Mouse (Mus musculus): Measurements from ENCODE around the gene Mien1. TPM values are rescaled to one million over a fixed set of nuclear protein-coding genes. Genes with fewer than 3 reads are reported as not detected.

Mien1 gene
- polyA plus RNA-seq (2017; shearing (Covaris generic)) = 82.8 TPM

DNA sequence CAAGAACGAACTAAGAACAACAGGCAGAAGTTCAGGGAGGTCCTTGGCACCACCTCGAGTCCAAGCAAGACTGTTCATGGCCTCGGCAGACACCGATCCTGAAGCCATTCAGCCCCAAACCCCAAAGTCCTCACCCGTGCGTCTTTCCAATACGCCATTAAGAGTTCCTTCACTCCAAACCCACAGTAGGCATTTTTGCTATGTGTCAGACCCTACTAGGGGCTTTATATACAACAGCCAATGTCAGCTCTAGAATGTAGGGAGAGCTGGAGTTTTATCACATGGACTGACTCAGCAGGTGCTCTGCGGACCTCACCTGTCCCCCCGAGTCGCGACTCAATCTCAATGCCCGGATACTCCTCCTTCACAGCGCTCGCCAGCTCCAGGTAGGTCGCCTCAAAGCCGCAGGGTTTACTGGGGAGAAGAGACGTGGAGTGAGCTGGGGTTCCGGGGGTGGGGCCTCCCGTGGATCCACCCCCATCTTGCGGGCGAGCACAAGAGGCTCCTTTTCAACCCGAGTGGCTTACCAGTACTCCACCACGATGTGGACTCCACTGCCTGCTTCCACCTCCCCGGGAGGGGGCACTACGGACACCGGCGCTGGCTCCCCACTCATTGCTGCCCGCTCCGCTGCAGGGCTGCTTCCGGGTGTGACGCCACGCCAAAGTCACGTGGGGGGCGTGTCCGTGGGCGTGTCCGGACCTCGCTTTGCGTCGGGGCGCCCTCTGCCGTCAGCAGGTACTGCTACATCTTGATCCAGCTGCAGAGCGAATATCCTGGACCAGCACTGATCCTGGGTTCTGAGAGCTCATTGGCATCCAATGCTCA lies at the start of gene Mien1:
Mien1 (minus strand) TSS at position 661 of the 828 bp plus-strand sequence.

DNA sequence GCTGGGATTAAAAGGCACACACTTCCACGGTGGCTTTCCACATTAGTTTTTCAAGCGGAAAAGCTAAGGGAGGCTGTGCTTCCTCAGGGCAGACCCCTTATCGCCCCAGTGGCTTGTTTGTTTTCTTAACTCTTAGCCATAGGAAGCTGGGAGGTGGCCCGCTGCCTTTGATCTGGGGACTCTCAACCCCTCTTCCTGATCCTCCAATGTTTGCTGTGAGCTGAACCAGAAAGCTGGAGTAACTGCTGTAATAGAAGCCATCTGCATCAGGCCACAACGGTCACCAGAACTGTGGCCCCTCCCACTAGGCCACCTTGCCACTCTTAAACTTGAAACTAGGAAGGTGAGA lies 7.4 kb upstream of the Mien1 start, which contains the start of gene Grb7:
Grb7 (plus strand) TSS at position 182 of the 349 bp plus-strand sequence.

DNA sequence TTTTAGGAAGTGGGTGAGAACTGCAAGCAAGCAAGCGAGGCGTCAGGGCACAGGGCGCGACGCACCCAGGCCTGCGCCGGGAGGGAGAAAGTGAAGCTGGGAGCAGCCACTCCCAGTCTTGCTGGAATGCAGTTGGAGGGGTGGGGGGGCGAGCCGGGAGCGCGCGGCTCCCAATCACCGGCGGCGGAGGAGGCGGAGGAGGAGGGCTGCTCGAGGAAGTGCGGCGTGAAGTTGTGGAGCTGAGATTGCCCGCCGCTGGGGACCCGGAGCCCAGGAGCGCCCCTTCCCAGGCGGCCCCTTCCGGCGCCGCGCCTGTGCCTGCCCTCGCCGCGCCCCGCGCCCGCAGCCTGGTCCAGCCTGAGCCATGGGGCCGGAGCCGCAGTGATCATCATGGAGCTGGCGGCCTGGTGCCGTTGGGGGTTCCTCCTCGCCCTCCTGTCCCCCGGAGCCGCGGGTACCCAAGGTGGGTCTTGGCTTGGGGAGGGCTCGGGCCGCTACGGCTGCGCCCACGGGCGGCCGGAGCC lies 26.5 kb downstream of the Mien1 start, which contains the start of gene Erbb2:
Erbb2 (plus strand) TSS at position 198 of the 524 bp plus-strand sequence.

DNA sequence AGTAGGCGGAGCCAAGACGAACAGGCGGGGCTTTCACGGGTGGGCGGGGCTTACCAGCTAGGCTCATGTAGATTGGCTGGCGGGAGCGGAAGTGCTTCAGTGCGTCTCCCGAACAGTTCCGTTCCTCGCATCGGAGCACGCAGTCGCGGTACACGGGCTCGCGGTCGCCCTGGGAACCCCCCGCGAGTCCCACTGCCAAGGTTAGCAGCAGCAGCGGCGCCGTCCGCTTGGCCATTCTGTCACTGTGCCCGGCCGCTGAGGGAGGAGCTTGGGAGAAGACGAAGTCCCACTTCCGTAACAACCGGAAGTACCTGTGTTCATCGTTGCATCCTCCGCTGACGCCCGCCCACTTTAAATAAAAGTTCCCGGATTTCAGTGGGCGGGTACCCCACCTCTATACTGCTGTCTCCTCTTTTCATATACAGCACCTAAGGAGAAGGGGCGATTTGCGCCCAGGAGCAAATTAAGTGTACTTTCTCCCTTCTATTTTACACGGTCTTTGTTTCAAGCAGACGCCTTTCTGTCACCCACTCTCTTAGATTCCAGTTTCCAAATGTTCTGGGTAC lies 38.5 kb downstream of the Mien1 start, which contains the start of gene Pgap3:
Pgap3 (minus strand) TSS at position 330 of the 566 bp plus-strand sequence.

Other genes with a start within 250 kb of the Mien1 start
- 58.6 TPM for gene Med1, start 245.7 kb downstream of the Mien1 start, polyA plus RNA-seq (2017; shearing (Covaris generic))
- gene Cdk12, start 235.9 kb downstream of the Mien1 start, polyA plus RNA-seq (2017; shearing (Covaris generic)) = 22.2 TPM
- gene Neurod2, start 109.3 kb downstream of the Mien1 start, polyA plus RNA-seq (2017; shearing (Covaris generic)) = not detected
- gene Ppp1r1b, start 90.6 kb downstream of the Mien1 start, polyA plus RNA-seq (2017; shearing (Covaris generic)) = not detected
- gene Stard3, start 80.6 kb downstream of the Mien1 start, polyA plus RNA-seq (2017; shearing (Covaris generic)) = 62.8 TPM
- not detected for gene Tcap, start 55.2 kb downstream of the Mien1 start, polyA plus RNA-seq (2017; shearing (Covaris generic))
- not detected for gene Pnmt, start 52.5 kb downstream of the Mien1 start, polyA plus RNA-seq (2017; shearing (Covaris generic))
- 7.3 TPM for gene Pgap3, start 38.5 kb downstream of the Mien1 start, polyA plus RNA-seq (2017; shearing (Covaris generic))
- 0.29 TPM for gene Erbb2, start 26.5 kb downstream of the Mien1 start, polyA plus RNA-seq (2017; shearing (Covaris generic))
- gene Grb7, start 7.4 kb upstream of the Mien1 start, polyA plus RNA-seq (2017; shearing (Covaris generic)) = 4.1 TPM
- gene Ikzf3, start 107.0 kb upstream of the Mien1 start, polyA plus RNA-seq (2017; shearing (Covaris generic)) = 48.5 TPM
- gene Zpbp2, start 112.1 kb upstream of the Mien1 start, polyA plus RNA-seq (2017; shearing (Covaris generic)) = 1.5 TPM
- 44.0 TPM for gene Ormdl3, start 148.4 kb upstream of the Mien1 start, polyA plus RNA-seq (2017; shearing (Covaris generic))
- gene Lrrc3c, start 159.3 kb upstream of the Mien1 start, polyA plus RNA-seq (2017; shearing (Covaris generic)) = not detected
- 1.8 TPM for gene Gm12355, start 186.7 kb upstream of the Mien1 start, polyA plus RNA-seq (2017; shearing (Covaris generic))
- gene Gsdma3, start 187.4 kb upstream of the Mien1 start, polyA plus RNA-seq (2017; shearing (Covaris generic)) = not detected
- gene Gsdma2, start 207.8 kb upstream of the Mien1 start, polyA plus RNA-seq (2017; shearing (Covaris generic)) = not detected
- not detected for gene Gsdma, start 225.4 kb upstream of the Mien1 start, polyA plus RNA-seq (2017; shearing (Covaris generic))
- 125 TPM for gene Psmd3, start 243.6 kb upstream of the Mien1 start, polyA plus RNA-seq (2017; shearing (Covaris generic))

Data from naive thymus-derived CD4-positive, alpha-beta T cell, adult 5 months (primary cell).